Mouse (Mus musculus) liver, embryonic 16.5 days (tissue): Measurements from ENCODE around the gene Esp4. TPM values are rescaled to one million over a fixed set of nuclear protein-coding genes. Genes with fewer than 3 reads are reported as not detected.
"Not testable (repeated sequence)": the region's sequence is repeated elsewhere in the genome, so short reads cannot be mapped to it uniquely, and the experiment has no call there.

Experiments
- ATAC-seq: fragments of 200-750 bp; cut with Nextera tagmentation; 2 replicates; pipeline ENCODE4 v1.8.0; 2017; ENCODE audit warnings: low read depth, mild to moderate bottlenecking, moderate number of reproducible peaks, moderate library complexity
- H3K27ac ChIP-seq: fragments of 300-500 bp; sonication (generic); 2 replicates; pipeline ENCODE4 v1.5.1; 2014; ENCODE audit warnings: mild to moderate bottlenecking, low read length
- H3K27me3 ChIP-seq: fragments of 300-500 bp; sonication (generic); 2 replicates; pipeline ENCODE4 v1.6.1; 2014; ENCODE audit warnings: low read depth, low read length, mixed read lengths; ENCODE audit not compliant: control insufficient read depth, insufficient read depth
- H3K36me3 ChIP-seq: fragments of 300-500 bp; sonication (generic); 2 replicates; pipeline ENCODE4 v1.6.1; 2014; ENCODE audit warnings: mild to moderate bottlenecking; ENCODE audit not compliant: control insufficient read depth, insufficient read depth
- H3K4me1 ChIP-seq: fragments of 300-500 bp; sonication (generic); 2 replicates; pipeline ENCODE4 v1.6.1; 2014; ENCODE audit warnings: low read depth, low read length, mixed read lengths; ENCODE audit not compliant: control insufficient read depth
- H3K4me2 ChIP-seq: fragments of 300-500 bp; sonication (generic); 2 replicates; pipeline ENCODE4 v1.6.1; 2014; ENCODE audit warnings: low read depth, low read length, mixed read lengths
- H3K4me3 ChIP-seq: fragments of 300-500 bp; sonication (generic); 2 replicates; pipeline ENCODE4 v1.5.1; 2014; ENCODE audit warnings: low read depth, mild to moderate bottlenecking, low read length
- H3K9ac ChIP-seq: fragments of 300-500 bp; sonication (generic); 2 replicates; pipeline ENCODE4 v1.6.1; 2014; ENCODE audit warnings: low read depth, low read length
- H3K9me3 ChIP-seq: fragments of 300-500 bp; sonication (generic); replicated peaks from 2 replicates; pipeline ENCODE4 v1.6.1; 2016; ENCODE audit warnings: low read length; ENCODE audit not compliant: control insufficient read depth
- WGBS: fragments of 180-500 bp; shearing (Covaris S2); extraction: QIAGEN DNeasy Blood & Tissue Kit; methylation state at CpG from one replicate; pipeline ENCODE4 v1.1.7; 2014; ENCODE audit not compliant: insufficient replicate concordance; 5-methylcytosine and 5-hydroxymethylcytosine counted together
- polyA plus RNA-seq: library from polyadenylated mRNA; unstranded; fragments of >200 nt; fragmentation: Nextera tagmentation; extraction: Ambion mirVana; gene quantifications from 2 replicates; pipeline ENCODE4 v1.2.1, GENCODE M21; 2015

The Esp4 gene
- not detected in 2 replicates for polyA plus RNA-seq

DNA sequence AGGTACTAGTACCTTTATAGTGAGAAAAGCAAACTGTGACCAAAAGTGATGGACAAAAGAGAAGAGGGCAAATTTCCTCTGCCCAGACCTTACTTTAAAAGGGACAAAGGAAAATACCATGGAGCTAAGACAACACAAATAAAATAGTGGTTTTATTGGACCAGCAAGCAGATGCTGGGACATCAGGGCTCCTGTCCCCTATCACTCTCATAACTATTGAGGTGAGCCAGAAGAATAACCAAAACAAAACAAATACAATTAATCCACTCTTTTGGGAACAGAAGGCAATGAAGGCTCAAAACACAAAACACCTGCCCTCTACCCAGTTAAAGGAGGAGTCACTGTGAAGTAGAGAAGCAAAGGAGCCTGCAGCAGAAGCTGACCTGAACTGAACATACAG lies at the start of gene Esp4:
Esp4 (plus strand) TSS at position 301 of the 400 bp plus-strand sequence.
- H3K9me3 ChIP-seq: no peaks in the 10 kb centered on the region

GRCm38 (mm10) chr17:40553470-40553869 lies 44.9 kb upstream of the Esp4 start:
- no peaks in the 10 kb centered on the region for H3K27me3 ChIP-seq
- H3K36me3 ChIP-seq: no peaks in the 10 kb centered on the region
- WGBS: 63% methylated on average over 1 of the region's 1 CpGs
- no peak overlapping the region for H3K4me2 ChIP-seq
- no peak overlapping the region for H3K4me3 ChIP-seq
- no peak overlapping the region for H3K27ac ChIP-seq
- H3K9ac ChIP-seq: no peak overlapping the region
- no peaks in the 10 kb centered on the region for H3K9me3 ChIP-seq
- no peak for ATAC-seq
- H3K4me1 ChIP-seq: no peaks in the 10 kb centered on the region

More for the DNA sequence above, at the start of gene Esp4:
- Histone ChIP-seq H3K36me3 (no peaks in the 10 kb centered on the region), H3K9ac (no peak within 1 kb of the TSS), H3K4me1 (no peaks in the 10 kb centered on the region), H3K4me2 (no peak within 1 kb of the TSS), H3K27ac (no peak within 1 kb of the TSS), H3K27me3 (no peaks in the 10 kb centered on the region), H3K4me3 (no peak within 1 kb of the TSS)
- no peak for ATAC-seq

DNA sequence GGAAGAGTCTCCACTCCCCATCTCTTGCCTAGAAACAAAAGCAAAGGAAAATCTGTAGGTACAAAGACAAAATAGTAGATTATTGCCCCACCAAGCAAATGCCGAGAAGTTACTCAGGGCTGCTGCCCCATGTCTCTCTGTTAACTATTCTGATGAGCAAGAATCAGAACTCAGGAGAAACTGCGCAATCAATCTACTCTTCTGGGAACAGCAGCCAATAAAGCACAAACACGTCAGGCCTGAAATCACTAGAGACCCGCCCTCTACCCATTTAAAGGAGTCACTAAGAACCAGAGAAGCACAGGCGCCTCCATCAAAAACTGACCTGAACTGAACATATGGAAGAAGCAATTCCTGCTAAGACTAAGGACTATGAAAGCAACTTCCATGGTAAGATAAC lies 37.2 kb upstream of the Esp4 start, which contains the start of gene Esp6:
Esp6 (plus strand) TSS at position 301 of the 400 bp plus-strand sequence.
- Histone ChIP-seq H3K4me1 (no peaks in the 10 kb centered on the region), H3K27me3 (no peaks in the 10 kb centered on the region), H3K36me3 (no peaks in the 10 kb centered on the region), H3K4me3 (no peak within 1 kb of the TSS), H3K4me2 (no peak within 1 kb of the TSS), H3K27ac (no peak within 1 kb of the TSS), H3K9me3 (no peaks in the 10 kb centered on the region), H3K9ac (no peak within 1 kb of the TSS)
- ATAC-seq: no peak
- WGBS: 62% methylated on average over 5 of the region's 5 CpGs

- not testable (repeated sequence) for H3K36me3 ChIP-seq, H3K4me2 ChIP-seq, H3K27me3 ChIP-seq, H3K4me1 ChIP-seq, H3K9me3 ChIP-seq, H3K9ac ChIP-seq, H3K4me3 ChIP-seq, H3K27ac ChIP-seq, ATAC-seq
- 44% methylated on average over 6 of the region's 6 CpGs for WGBS
Measured at GRCm38 (mm10) chr17:40583906-40584305, 14.5 kb upstream of the Esp4 start.

DNA sequence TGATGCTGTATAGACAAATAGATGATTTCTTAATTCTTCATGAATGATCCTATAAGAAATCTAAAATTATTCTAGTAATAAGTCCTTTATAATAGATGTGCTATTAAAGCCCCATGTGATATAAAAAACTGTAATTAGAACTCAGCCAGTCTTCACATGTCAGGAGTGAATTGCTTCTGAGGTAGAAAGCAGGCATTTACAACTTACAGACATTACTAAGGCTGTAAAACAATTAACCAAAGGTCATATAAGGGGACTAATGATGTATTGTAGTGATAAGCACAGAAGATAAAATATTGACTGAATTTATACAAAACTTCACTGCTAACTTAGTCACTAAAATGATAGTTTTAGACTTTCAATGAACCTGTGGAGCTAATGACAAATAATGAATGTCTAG lies 7.1 kb upstream of the Esp4 start:
- no peak overlapping the region for H3K4me3 ChIP-seq
- no peaks in the 10 kb centered on the region for H3K4me1 ChIP-seq
- H3K9me3 ChIP-seq: no peaks in the 10 kb centered on the region
- no peak overlapping the region for H3K4me2 ChIP-seq
- H3K27ac ChIP-seq: no peak overlapping the region
- no peak overlapping the region for H3K9ac ChIP-seq
- no peak for ATAC-seq
- no peaks in the 10 kb centered on the region for H3K36me3 ChIP-seq
- H3K27me3 ChIP-seq: no peaks in the 10 kb centered on the region

DNA sequence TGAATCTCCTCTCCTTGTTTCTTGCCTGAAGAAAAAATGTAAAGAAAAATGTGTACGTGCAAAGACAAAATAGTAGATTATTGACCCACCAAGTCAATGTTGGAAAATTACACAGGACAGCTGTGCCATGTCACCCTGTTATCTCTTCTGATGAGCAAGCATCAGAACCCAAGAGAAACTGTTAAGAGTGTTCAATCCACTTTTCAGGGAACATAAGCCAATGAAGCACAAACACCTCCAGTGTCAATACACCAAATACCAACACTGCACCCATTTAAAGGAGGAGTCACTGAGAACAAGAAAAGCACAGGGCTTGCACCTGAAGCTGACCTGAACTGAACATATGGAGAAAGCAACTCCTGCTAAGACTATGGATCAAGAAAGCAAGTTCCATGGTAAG lies 33.4 kb downstream of the Esp4 start, which contains the start of gene Esp3:
Esp3 (plus strand) TSS at position 301 of the 400 bp plus-strand sequence.
- not testable (repeated sequence) for ATAC-seq, H3K27ac ChIP-seq, H3K36me3 ChIP-seq, H3K9me3 ChIP-seq, H3K4me1 ChIP-seq, H3K9ac ChIP-seq, H3K4me2 ChIP-seq, H3K4me3 ChIP-seq, H3K27me3 ChIP-seq
- WGBS: 67% methylated on average over 1 of the region's 1 CpGs

Other genes starting within 250 kb of the Esp4 start
- not detected in 2 replicates for gene Esp8, start 78.6 kb upstream of the Esp4 start, polyA plus RNA-seq
- gene Esp6, start 37.1 kb upstream of the Esp4 start, polyA plus RNA-seq: not detected in 2 replicates
- gene Esp3, start 33.5 kb downstream of the Esp4 start, polyA plus RNA-seq: not detected in 2 replicates
- gene Esp1, start 128.5 kb downstream of the Esp4 start, polyA plus RNA-seq: not detected in 2 replicates
- gene Crisp2, start 208.4 kb downstream of the Esp4 start, polyA plus RNA-seq: 0.08 and 0.27 TPM in 2 replicates
- gene Rhag, start 212.5 kb downstream of the Esp4 start, polyA plus RNA-seq: 223 and 224 TPM in 2 replicates